Mouse (Mus musculus): Measurements from ENCODE around the gene Fam149b. TPM values are rescaled to one million over a fixed set of nuclear protein-coding genes. Genes with fewer than 3 reads are reported as not detected.

Gene Fam149b
- polyA plus RNA-seq, 1 experiment from 2014 or later: 37.0 TPM

DNA sequence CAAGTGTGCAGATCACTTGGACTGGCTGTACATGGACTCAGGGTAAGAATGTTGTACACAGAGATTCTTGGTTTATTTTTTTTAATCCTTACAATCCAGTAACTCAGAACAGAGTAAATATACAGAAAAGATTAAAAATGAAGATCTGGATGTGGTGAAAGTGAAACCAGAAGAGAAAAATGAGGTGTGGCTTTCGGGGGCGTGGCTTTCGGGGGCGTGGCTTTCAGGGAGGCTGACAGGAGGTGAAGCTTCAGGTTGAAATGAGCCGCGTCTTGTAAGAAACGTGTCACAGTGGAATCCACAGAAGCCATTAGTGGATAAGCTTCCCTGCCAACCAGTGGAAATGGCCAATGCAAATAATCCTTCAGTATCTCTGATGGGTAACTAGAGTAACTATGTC lies 7.1 kb upstream of the Fam149b start:
- Histone ChIP-seq H3K27me3 (replicated peaks; ENCODE audit: control insufficient read depth, insufficient read depth, low read length) (no peaks in the 10 kb centered on the region), H3K9ac (ENCODE audit: low read length) (no peak overlapping the region), H3K36me3 (ENCODE audit: control insufficient read depth, insufficient read depth, low read length) (peaks cover 50% of the 10 kb centered on the region), H3K4me3 (ENCODE audit: low read depth, low read length) (no peak overlapping the region), H3K4me2 (ENCODE audit: low read length) (no peak overlapping the region), H3K9me3 (replicated peaks; ENCODE audit: control insufficient read depth, low read length) (no peaks in the 10 kb centered on the region), H3K4me1 (ENCODE audit: control insufficient read depth, insufficient read depth, low read length) (no peaks in the 10 kb centered on the region; the same call in 1 of the 2 replicates), H3K27ac (ENCODE audit: low read depth, low read length) (no peak overlapping the region)
- ATAC-seq: no peak
- WGBS: 81% methylated on average over 7 of the region's 7 CpGs
- no peak for DNase-seq (ENCODE audit: low spot score)

DNA sequence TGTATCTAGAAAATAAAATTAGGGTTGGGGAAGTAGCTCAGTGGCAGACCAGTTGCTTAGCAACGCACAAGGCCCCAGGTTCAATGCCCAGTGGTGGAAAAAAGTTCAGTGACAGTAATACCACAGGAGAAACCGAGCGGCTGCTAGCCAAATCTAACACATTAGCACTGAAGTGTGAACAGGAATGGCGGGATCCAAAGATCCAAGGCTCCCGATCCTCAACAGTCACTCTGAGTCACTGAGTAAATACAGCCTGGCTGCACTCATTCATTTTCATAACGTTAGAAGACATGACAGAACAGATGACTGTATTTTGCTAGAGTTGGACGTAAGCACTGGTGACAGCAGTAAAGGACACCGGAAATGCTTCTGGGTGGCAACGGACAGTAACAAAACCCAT lies 2.1 kb upstream of the Fam149b start:
- Histone ChIP-seq H3K27me3 (replicated peaks; ENCODE audit: control insufficient read depth, insufficient read depth, low read length) (no peaks in the 10 kb centered on the region), H3K4me1 (ENCODE audit: control insufficient read depth, insufficient read depth, low read length) (peaks cover 13% of the 10 kb centered on the region), H3K9ac (ENCODE audit: low read length) (no peak overlapping the region), H3K27ac (ENCODE audit: low read depth, low read length) (no peak overlapping the region), H3K4me2 (ENCODE audit: low read length) (no peak overlapping the region), H3K36me3 (ENCODE audit: control insufficient read depth, insufficient read depth, low read length) (peaks cover 24% of the 10 kb centered on the region), H3K4me3 (ENCODE audit: low read depth, low read length) (no peak overlapping the region), H3K9me3 (replicated peaks; ENCODE audit: control insufficient read depth, low read length) (no peaks in the 10 kb centered on the region)
- ATAC-seq (no peak), DNase-seq (ENCODE audit: low spot score) (no peak)
- 88% methylated on average over 9 of the region's 9 CpGs for WGBS

DNA sequence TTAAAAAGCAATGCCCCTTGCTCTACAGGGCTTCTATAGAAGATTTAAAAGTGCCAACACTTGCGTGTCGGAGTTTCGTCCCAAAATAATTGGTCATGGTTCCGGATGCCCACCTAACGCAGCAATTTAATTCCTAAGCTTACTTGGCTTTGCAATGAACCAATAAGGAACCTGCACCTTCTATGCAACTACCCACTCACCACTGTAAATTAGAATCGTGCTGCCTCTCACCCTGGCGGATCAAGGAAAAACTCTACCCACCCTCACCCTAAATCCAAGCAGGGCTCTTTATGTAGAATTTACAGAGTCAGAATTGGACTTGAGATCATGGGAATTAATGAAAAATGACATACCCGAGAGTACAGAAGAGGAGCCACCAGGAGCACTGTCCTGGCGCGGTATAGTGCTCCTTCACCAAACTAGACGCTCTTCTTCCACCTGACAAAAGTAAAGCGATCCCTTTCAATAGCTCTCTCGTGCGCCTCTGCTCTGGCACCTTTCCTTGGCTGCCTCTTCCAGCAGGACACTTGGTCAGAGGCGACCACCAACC lies 446 bp upstream of the Fam149b start:
- peak; percentile 72 for ATAC-seq
- Histone ChIP-seq H3K27ac (ENCODE audit: low read depth, low read length) (peak overlapping the region; percentile 60; the same call in 1 of the 2 replicates), H3K4me3 (ENCODE audit: low read depth, low read length) (peak overlapping the region; percentile 82), H3K9ac (ENCODE audit: low read length) (peak overlapping the region; percentile 94), H3K36me3 (ENCODE audit: control insufficient read depth, insufficient read depth, low read length) (peaks cover 20% of the 10 kb centered on the region), H3K4me1 (ENCODE audit: control insufficient read depth, insufficient read depth, low read length) (peaks cover 13% of the 10 kb centered on the region), H3K9me3 (replicated peaks; ENCODE audit: control insufficient read depth, low read length) (no peaks in the 10 kb centered on the region), H3K4me2 (ENCODE audit: low read length) (peak overlapping the region; percentile 66), H3K27me3 (replicated peaks; ENCODE audit: control insufficient read depth, insufficient read depth, low read length) (no peaks in the 10 kb centered on the region)
- no peak for DNase-seq (ENCODE audit: low spot score)
- 5% methylated on average over 15 of the region's 15 CpGs for WGBS

DNA sequence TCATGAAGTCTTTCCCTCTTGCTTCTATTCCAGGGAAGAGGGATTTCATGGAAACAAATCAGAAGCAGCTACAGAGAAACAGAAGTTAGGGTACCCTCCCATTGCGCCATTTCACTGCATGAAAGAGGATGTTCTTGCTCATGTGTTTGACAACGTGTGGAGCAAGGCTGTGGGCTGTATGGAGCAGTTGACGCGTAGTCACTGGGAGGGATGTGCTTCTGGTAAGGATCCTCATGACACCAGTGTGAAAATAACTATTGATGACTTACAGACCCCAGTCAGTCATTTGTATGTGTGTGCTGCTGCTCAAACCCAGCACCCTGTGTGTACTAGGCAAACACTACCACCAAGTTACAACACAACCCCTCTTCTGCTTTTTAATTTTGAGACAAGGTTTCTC lies 15.3 kb downstream of the Fam149b start:
- Histone ChIP-seq H3K36me3 (ENCODE audit: control insufficient read depth, insufficient read depth, low read length) (peaks cover 85% of the 10 kb centered on the region), H3K9ac (ENCODE audit: low read length) (no peak overlapping the region), H3K27me3 (replicated peaks; ENCODE audit: control insufficient read depth, insufficient read depth, low read length) (no peaks in the 10 kb centered on the region), H3K4me3 (ENCODE audit: low read depth, low read length) (no peak overlapping the region), H3K27ac (ENCODE audit: low read depth, low read length) (no peak overlapping the region), H3K4me2 (ENCODE audit: low read length) (no peak overlapping the region), H3K4me1 (ENCODE audit: control insufficient read depth, insufficient read depth, low read length) (no peaks in the 10 kb centered on the region), H3K9me3 (replicated peaks; ENCODE audit: control insufficient read depth, low read length) (no peaks in the 10 kb centered on the region)
- DNase-seq (ENCODE audit: low spot score) (no peak), ATAC-seq (no peak)
- 96% methylated on average over 4 of the region's 4 CpGs for WGBS

DNA sequence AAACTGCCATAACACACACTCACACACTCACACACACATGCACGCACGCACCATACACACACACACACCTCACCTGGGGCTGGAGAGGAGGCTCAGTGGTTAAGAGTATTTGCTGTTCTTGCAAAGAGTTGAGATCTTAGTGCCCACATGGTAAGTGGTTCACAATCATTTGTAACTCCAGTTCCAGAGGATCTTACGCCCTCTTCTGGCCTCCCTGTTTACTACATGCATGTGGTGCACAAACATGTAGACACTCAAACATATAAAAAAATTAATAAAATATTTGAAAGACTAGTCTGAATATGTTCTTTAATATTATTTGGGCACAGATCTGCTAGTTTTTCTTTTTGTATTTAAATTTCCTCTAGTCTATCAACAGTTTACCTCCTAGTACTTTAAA lies 20.3 kb downstream of the Fam149b start:
- H3K36me3 ChIP-seq (ENCODE audit: control insufficient read depth, insufficient read depth, low read length): peaks cover 68% of the 10 kb centered on the region
- no peak overlapping the region for H3K4me3 ChIP-seq (ENCODE audit: low read depth, low read length)
- H3K27me3 ChIP-seq (replicated peaks; ENCODE audit: control insufficient read depth, insufficient read depth, low read length): no peaks in the 10 kb centered on the region
- no peak for DNase-seq (ENCODE audit: low spot score)
- no peaks in the 10 kb centered on the region for H3K9me3 ChIP-seq (replicated peaks; ENCODE audit: control insufficient read depth, low read length)
- no peak overlapping the region for H3K9ac ChIP-seq (ENCODE audit: low read length)
- H3K27ac ChIP-seq (ENCODE audit: low read depth, low read length): no peak overlapping the region
- 95% methylated on average over 3 of the region's 3 CpGs for WGBS
- no peaks in the 10 kb centered on the region for H3K4me1 ChIP-seq (ENCODE audit: control insufficient read depth, insufficient read depth, low read length)
- no peak overlapping the region for H3K4me2 ChIP-seq (ENCODE audit: low read length)
- ATAC-seq: no peak

DNA sequence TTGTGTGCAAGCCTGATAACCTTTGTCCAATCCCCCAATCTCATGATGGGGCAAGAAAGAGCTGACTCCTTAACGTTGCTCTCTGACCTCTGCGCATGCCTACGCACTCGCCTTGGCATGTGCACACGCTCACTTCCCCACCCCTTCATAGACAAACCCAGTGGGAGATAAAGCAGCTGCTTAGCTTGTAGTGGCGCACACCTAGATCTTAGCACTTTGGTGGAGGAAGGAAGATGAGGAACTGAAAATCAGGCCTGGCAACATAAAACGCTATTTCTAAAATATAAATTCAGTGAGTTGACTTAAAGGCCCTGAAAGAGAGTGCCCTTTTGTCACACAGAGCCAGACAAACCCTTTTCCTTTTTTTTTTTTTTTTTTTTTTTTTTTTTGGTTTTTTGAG lies 22.8 kb downstream of the Fam149b start:
- no peak overlapping the region for H3K4me2 ChIP-seq (ENCODE audit: low read length)
- peaks cover 56% of the 10 kb centered on the region for H3K36me3 ChIP-seq (ENCODE audit: control insufficient read depth, insufficient read depth, low read length)
- DNase-seq (ENCODE audit: low spot score): no peak
- no peaks in the 10 kb centered on the region for H3K4me1 ChIP-seq (ENCODE audit: control insufficient read depth, insufficient read depth, low read length)
- ATAC-seq: no peak
- 89% methylated on average over 7 of the region's 7 CpGs for WGBS
- no peak overlapping the region for H3K27ac ChIP-seq (ENCODE audit: low read depth, low read length)
- no peaks in the 10 kb centered on the region for H3K27me3 ChIP-seq (replicated peaks; ENCODE audit: control insufficient read depth, insufficient read depth, low read length)
- no peak overlapping the region for H3K9ac ChIP-seq (ENCODE audit: low read length)
- no peak overlapping the region for H3K4me3 ChIP-seq (ENCODE audit: low read depth, low read length)
- no peaks in the 10 kb centered on the region for H3K9me3 ChIP-seq (replicated peaks; ENCODE audit: control insufficient read depth, low read length)

DNA sequence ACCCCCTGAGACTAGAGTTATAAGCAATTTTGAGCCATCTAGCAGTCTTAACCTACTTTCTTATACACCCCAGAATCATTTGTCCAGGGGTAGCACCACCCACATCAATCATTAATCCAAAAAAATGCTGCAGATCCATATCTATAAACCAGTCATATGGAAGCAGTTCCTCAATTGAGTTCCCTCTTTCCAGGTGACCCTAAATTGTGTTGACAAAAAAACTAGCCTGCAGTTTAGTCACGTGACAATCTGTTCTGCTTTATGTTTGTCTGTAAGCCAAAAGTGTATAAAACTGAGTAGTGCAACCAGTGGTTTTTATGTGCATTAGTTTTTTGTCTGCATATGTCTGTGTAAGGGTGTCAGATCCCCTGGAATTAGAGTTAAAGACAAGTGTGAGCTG lies 23.9 kb downstream of the Fam149b start:
- DNase-seq (ENCODE audit: low spot score): no peak
- Histone ChIP-seq H3K4me1 (ENCODE audit: control insufficient read depth, insufficient read depth, low read length) (no peaks in the 10 kb centered on the region), H3K4me2 (ENCODE audit: low read length) (no peak overlapping the region), H3K36me3 (ENCODE audit: control insufficient read depth, insufficient read depth, low read length) (peaks cover 60% of the 10 kb centered on the region), H3K9ac (ENCODE audit: low read length) (no peak overlapping the region), H3K9me3 (replicated peaks; ENCODE audit: control insufficient read depth, low read length) (no peaks in the 10 kb centered on the region), H3K27ac (ENCODE audit: low read depth, low read length) (no peak overlapping the region), H3K4me3 (ENCODE audit: low read depth, low read length) (no peak overlapping the region), H3K27me3 (replicated peaks; ENCODE audit: control insufficient read depth, insufficient read depth, low read length) (no peaks in the 10 kb centered on the region)
- no peak for ATAC-seq
- WGBS: 91% methylated on average over 1 of the region's 1 CpGs

DNA sequence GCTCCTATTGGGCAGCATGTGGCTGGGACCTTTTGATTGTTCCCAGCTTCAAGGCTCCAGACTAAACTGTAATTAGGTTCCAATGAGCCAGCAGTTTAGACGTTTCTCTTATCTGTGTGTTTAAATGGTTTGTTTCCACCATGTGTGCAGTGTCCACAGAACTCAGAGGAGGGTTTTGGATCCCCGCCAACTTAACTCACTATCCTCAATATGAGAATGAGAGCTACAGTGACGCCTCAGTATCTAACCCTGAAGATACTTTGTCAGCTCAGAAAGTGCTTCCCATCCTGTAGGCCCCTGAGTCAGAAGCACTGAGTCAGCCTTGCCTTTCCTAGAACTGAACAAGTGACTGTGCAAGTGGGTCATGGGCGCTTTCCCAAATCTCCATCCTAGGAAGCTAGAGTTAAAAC lies 29.2 kb downstream of the Fam149b start:
- Histone ChIP-seq H3K4me2 (ENCODE audit: low read length) (no peak overlapping the region), H3K36me3 (ENCODE audit: control insufficient read depth, insufficient read depth, low read length) (peaks cover 64% of the 10 kb centered on the region), H3K27me3 (replicated peaks; ENCODE audit: control insufficient read depth, insufficient read depth, low read length) (no peaks in the 10 kb centered on the region), H3K9ac (ENCODE audit: low read length) (no peak overlapping the region), H3K27ac (ENCODE audit: low read depth, low read length) (no peak overlapping the region), H3K4me3 (ENCODE audit: low read depth, low read length) (no peak overlapping the region), H3K4me1 (ENCODE audit: control insufficient read depth, insufficient read depth, low read length) (no peaks in the 10 kb centered on the region), H3K9me3 (replicated peaks; ENCODE audit: control insufficient read depth, low read length) (no peaks in the 10 kb centered on the region)
- WGBS: 78% methylated on average over 4 of the region's 4 CpGs
- DNase-seq (ENCODE audit: low spot score): no peak
- ATAC-seq: no peak

DNA sequence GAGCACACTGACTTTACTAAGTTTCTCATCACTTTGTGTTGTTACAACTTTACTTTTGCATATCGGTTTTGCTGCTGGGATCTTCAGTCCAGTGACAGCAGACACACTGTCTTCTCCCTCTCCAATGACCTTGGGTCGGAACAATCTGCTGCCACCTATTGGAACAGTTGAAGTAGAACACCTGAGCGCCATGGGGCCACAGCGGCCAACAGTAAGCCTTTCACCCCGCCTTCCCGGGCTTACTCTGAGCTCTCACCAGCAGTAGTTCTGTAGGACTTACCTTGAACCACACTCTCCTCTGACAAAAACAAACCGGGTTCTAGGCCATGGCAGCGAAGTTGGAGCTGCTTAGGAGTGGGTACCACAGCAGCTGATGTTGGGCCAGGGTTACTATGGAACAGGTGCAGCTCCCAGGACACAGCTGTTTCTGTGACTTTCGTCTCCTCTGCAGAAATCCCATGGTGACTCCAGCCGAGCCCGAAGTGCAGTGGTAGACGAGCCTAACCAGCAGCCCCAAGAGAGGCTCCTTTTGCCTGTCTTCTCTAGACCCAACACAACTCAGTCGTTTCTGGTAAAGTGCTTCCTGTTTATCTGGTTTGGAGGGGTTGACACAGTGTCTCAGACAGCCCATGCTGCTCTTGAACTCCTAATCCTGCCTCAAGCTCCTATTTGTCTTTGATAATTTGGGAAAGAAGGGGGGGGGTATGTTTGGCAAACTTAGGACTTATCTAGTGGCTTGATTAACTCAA lies 30.5 kb downstream of the Fam149b start:
- no peaks in the 10 kb centered on the region for H3K4me1 ChIP-seq (ENCODE audit: control insufficient read depth, insufficient read depth, low read length)
- 35% methylated on average over 13 of the region's 13 CpGs for WGBS
- no peak overlapping the region for H3K4me2 ChIP-seq (ENCODE audit: low read length)
- H3K9ac ChIP-seq (ENCODE audit: low read length): no peak overlapping the region
- no peaks in the 10 kb centered on the region for H3K9me3 ChIP-seq (replicated peaks; ENCODE audit: control insufficient read depth, low read length)
- ATAC-seq (peak; percentile 72; the same call in 1 of the 2 replicates), DNase-seq (ENCODE audit: low spot score) (peak; percentile 34)
- no peak overlapping the region for H3K27ac ChIP-seq (ENCODE audit: low read depth, low read length)
- no peaks in the 10 kb centered on the region for H3K27me3 ChIP-seq (replicated peaks; ENCODE audit: control insufficient read depth, insufficient read depth, low read length)
- peaks cover 64% of the 10 kb centered on the region for H3K36me3 ChIP-seq (ENCODE audit: control insufficient read depth, insufficient read depth, low read length)
- H3K4me3 ChIP-seq (ENCODE audit: low read depth, low read length): no peak overlapping the region

Data from forebrain, embryonic 14.5 days (tissue).